Mouse (Mus musculus) left cerebral cortex, adult 11 months (tissue): ENCODE results near the gene Rab5a.
"Not testable (repeated sequence)": the region's sequence is repeated elsewhere in the genome, so short reads cannot be mapped to it uniquely, and the experiment has no call there.

Experiments used
- DNase-seq: peaks from one replicate; pipeline ENCODE4 v3.0.0; 2022; ENCODE audit warnings: low spot score

Rab5a gene

GRCm38 (mm10) chr17:53478858-53479603 is at the start of gene Rab5a:
TSS of gene Rab5a (plus strand) at chr17:53479234.
- DNase-seq, result peak; percentile 99

- DNase-seq, result no peak
Observed at GRCm38 (mm10) chr17:53456152-53456551, 22.9 kb upstream of the Rab5a start.

DNA sequence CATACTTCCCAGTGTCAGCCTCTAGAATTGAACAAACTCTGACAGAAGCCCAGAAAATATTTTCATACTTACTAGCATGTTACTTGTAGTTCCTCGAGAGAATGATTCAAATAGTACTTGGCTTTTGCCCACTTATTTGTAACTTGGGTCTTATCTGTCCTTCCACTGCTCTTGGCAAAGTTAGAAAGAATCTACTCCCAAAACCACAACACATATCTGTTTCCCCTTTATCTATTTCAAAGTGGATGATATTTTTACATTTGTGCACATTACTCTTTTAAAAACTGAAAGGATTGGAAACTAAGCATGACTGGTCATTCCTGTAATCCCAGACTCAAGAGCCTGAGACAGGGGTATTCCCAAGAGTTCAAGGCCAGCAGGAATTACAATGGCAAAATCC is 22.3 kb upstream of the Rab5a start:
- DNase-seq, result no peak

DNA sequence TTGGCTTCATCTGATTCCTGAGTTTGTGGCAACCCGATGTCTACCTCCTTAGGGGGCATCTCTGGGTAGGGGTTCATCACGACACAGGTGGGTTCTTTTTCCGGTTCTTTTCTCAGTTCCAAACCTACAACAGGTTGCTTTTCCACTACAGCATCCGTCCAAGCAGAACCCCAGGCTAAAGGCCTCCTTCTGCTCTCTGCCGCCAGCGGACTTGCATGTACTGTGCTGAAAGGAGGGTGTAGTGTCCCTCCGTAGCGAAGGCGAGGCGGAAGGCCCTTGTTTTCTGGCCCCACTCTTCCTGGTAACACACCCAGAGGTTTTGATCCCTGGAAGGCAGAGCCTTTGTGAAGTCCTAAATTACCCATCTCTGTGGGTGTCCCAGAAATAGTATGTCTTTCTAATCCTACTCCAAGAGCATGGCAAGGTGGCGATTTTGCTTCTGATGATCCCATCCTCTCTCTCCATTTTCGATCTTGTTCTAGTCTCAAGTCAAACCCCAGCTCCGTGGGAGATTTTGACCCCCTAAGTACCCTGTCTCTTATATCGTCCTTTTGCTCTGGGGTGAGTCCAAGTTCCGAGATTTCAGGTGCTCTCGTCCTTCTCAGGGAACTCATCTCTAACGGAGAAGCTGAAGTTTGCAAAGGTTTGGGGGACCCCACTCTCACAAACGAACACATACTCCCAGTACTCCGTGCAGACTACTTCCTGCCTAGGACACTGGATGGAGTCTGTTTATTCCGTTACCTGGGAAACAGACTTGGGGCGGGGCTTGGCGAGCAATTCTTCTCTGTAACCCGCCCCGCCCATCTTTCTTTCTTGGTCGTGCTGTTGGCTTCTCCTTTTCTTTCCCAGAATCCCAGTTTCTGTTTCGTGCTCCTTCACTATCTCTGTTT is 16.2 kb upstream of the Rab5a start, which contains the start of gene Efhb:
Gene Efhb (minus strand): TSS at position 719 of the 893 bp plus-strand sequence.
- DNase-seq, result peak; percentile 36

- no peak for DNase-seq
Observed at GRCm38 (mm10) chr17:53463496-53463840, 15.6 kb upstream of the Rab5a start.

DNA sequence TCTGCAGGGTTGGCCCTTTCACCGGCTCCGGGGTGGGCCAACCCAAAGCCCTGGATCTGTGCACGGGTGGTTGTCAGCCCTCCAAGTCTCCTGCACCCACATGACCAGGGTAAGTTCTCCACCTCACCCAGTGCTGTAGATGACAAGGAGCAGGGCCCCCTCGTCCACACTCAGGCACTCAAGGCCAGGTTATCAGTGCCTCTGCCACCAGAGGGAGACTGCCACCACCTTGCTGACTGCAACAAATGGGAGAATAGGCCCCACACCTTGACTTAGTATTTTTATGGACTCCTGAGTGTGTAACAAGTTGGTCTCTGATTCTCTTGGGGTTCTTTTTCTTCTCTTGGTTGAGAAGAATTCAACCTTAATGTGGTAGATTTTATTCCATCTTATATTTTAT is 13.5 kb upstream of the Rab5a start:
- DNase-seq, result no peak

DNA sequence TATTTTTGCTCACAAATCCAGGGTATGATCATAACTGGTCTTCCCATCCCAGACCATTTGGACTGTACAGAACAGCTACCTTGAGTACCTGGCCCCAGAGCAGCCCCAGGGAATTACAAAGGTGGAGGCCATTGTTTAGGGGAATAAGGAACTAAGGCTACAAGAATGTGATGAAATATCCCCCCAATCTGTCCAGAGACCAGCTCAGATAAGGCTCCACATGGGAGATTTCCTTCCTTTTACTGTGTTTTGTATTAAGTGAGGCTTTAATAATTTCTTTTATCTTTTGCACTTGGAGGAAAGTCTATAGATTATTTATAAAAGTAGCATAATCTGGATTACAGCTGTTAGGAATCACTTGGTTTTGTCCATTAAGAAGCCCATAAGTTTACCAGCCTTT is 10.3 kb upstream of the Rab5a start:
- no peak for DNase-seq

DNA sequence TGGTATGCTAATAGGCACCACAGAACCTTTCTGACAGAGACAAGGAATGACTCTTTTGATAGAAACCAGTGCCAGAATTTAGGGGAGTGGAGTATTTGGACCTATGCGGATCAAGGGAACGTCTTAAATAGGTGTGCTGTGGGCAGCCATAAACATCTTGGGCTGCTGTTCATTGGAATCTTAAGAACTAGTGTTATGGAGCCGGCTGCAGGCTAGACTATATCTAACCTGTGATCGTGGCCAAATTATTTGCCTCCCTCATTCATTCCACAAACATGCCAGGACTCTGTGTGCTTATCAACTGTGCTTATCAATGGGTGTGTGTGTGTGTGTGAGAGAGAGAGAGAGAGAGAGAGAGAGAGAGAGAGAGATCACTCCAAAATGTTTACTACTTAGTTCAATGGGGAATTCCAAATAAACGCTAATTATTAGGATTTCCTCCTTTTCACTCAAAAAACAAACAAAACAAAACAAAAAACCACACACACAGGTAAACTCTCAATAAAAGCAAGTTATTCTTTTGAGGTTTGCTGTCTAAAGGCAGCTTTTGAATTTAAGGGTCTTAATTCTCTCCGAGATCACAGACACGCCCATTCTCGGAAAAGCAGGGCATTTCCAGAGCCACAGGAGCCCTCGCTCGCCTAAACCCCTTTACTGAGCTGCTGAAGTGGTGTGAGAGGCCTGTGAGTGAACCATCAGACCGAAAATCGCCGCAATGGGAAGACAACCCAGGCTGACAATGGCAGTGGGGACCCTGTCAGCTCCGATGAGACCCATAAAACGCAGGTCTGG is 772 bp upstream of the Rab5a start:
- DNase-seq, result no peak

DNA sequence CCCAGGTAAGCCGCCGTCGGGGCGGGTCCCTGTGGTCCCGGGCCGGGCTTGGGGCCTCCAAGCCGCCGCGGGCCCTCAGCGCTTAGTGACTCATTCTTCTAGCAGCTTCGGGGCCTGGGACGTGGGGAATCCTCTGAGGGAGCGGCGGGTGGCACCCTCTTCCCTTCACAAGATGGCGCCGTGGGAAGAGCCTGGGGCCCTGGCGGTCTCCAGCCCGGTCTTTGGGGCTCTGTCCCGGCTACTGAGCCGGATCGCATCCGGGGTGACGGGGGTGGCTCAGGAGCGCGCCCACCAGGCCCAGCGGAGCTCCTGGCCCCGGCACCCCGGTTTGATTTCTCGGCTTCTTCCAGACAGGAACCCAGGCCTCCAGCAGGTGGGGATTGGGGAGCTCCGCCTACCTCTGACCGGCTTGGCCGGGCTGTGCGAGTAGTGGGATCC is 589 bp downstream of the Rab5a start:
- peak; percentile 27 for DNase-seq

DNA sequence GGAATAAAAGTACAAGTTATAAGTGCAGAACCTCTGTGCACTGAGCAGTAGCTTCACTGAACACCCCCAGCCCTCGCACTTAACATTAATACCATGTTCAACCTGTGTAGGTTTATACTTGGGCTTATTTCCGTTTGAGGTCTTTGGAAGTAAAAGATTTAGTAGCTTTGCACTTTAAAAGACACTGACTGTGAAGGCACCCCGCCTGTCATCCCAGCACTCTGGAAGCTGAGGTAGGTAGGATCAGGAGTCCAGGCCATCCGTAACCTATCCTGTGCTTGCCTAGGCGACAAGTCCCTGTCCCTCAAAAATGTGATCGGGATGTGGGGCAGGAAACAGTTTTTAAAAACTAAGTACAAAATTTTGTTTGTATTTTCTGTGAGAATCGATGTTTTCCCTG is 1.4 kb downstream of the Rab5a start:
- no peak for DNase-seq

DNA sequence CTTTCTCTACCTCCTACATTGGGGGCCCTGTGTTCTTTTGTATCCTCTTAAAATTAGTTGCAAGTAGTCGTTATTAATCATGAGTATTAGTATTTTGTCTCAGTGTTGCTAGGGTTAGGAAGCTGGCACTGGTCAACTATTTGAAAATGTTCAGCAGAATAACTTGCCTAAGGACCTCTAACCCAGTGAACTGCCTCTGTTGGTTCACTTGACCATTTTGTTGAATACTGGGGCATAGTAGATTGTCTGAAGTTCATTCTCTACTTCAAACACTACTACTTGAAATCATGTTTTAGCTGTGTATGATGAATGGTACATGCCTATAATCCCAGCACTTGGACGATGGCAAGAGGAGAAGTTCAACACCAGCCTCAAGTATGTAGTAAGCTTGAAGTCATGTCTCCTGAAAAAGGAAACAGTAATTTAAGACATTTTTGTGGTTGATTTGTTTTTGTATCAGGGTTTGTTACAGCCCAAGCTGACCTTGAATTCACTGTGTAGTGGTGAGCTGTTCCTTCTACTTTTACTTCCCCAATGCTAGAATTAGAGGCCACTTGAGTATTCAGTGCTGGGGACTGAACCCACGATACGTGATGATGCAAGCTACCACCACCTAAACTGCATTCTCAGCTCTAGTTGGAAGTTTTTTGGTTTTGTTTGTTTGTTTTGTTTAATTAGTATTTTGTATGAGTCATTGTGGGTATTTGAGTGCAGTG is 9.4 kb downstream of the Rab5a start:
- no peak for DNase-seq

DNA sequence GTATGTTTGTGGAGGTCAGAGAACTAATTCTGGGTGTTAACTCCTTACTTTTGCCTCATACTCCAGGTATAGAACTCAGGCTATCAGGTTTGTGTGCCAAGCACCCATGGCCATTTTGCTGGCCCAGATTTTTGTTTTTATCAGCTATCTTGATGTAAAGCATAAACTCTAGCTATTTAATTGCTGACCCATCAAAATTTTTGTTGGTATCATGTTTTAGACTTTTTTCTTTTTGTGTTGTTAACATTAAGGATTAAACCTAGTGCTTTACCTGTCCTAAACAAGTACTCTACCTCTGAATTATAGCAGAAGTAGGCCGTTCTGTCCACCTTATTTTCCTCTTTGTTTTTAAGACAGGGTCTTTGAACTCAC is 10.0 kb downstream of the Rab5a start:
- DNase-seq, result no peak

GRCm38 (mm10) chr17:53502966-53503365 is 23.9 kb downstream of the Rab5a start:
- no peak for DNase-seq

- DNase-seq, result no peak
Observed at GRCm38 (mm10) chr17:53512311-53512951, 33.4 kb downstream of the Rab5a start.

GRCm38 (mm10) chr17:53519364-53519763 is 40.3 kb downstream of the Rab5a start:
- no peak for DNase-seq

GRCm38 (mm10) chr17:53520509-53520908 is 41.5 kb downstream of the Rab5a start:
- DNase-seq, result no peak

- DNase-seq, result no peak
Observed at GRCm38 (mm10) chr17:53528034-53528433, 49.0 kb downstream of the Rab5a start.

- DNase-seq, result no peak
Observed at GRCm38 (mm10) chr17:53531160-53531559, 52.1 kb downstream of the Rab5a start.

GRCm38 (mm10) chr17:53532425-53532824 is 53.4 kb downstream of the Rab5a start:
- DNase-seq, result no peak

DNA sequence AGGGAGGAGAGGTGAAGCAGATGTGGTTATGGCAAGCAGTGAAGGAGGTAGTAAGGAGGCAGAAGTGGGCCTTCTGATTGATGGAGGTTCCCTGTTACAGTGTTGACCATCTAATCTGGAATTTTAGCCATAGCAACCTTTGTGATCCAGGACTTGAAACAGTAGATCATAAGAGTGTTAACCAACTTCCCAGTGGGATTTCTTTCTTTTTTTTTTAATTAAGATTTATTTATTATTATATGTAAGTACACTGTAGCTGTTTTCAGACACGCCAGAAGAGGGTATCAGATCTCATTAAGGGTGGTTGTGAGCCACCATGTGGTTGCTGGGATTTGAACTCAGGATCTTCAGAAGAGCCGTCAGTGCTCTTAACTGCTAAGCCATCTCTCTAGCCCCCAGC is 60.3 kb downstream of the Rab5a start, which contains the start of gene Pp2d1:
Gene Pp2d1 (minus strand): TSS at position 101 of the 400 bp plus-strand sequence.
- DNase-seq, result not testable (repeated sequence)

DNA sequence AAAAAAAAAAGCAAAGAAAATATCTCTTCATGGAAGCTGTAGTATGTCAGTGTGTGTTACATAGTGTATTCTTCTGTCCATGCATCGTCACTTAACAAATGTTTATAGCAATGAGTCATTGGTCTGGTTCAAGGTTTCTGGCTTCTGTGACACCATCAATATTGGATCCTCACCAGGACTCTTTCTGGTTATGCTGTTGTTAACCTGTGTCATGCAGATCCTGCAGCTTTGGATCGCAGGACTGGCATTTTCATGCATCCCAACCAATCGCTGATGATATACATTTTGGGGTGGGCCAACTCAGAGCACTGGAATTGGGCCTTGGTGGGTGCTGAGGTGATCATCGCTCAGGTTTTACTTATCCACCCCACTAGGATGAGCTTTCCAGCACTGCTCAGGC is 63.5 kb downstream of the Rab5a start:
- no peak for DNase-seq
